Mouse (Mus musculus) embryonic stem cell, embryonic (primary cell): ENCODE data around the gene Iqch.
"Not testable (repeated sequence)": the region's sequence is repeated elsewhere in the genome, so short reads cannot be mapped to it uniquely, and the experiment has no call there.

Experiments used
- CTCF ChIA-PET, 4 experiments: fragments of 300-600 bp in 2 of 4; fragments of 350-600 bp in 2 of 4; sonication (Branson Sonifier 250); formaldehyde crosslinking; loops; one replicate each; lab custom pipeline; 2022; ENCODE audit warnings: inconsistent platforms in 2 of 4; lab: Charles Lee
- POLR2A ChIA-PET, 4 experiments: fragments of 300-600 bp in 2 of 4; fragments of 350-600 bp in 2 of 4; sonication (Branson Sonifier 250); formaldehyde crosslinking; loops; one replicate each; lab custom pipeline; 2022; ENCODE audit warnings: antibody characterized with exemption in 4 of 4, inconsistent platforms in 1 of 4; lab: Charles Lee

The Iqch gene

DNA sequence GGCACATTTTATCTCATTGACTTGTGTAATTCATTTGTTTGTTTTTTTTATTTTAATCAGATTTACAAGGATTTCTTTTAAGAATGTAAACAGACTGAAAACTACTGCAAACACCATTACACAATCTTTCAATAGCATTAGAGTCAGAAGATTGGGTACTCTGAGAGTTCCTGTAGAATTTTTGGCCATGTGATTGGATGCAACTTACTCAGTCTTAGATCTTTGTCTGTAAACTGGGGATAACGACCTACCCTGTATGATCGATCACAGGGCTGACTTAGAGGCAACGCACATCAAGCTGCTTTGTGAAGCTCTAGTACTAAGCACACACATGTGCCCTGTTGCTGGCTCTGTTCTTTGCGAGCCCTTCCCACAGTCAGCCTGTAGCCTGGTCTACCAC, 11.7 kb downstream of the Iqch start:
- CTCF ChIA-PET = no interaction called here
- POLR2A ChIA-PET = no interaction called here

DNA sequence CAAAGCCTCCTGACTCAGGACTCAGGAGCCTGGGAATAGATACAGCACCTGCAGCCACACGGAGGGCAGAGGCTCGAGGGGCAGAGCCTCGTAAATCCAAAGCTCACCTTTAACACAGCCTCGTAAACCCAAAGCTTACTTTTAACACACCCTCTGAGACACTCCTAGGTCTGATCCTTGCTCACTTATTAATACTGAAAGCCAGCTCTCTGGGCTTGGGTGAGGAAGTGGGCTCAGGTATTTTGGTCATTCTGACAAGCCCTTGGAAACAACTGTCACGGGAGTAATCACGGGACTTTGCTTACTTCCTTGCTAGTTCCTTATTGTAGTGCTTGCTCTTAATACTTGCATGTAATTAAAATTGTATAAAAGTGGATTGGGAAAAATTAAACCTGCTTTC, 13.1 kb downstream of the Iqch start:
- CTCF ChIA-PET = no interaction called here

DNA sequence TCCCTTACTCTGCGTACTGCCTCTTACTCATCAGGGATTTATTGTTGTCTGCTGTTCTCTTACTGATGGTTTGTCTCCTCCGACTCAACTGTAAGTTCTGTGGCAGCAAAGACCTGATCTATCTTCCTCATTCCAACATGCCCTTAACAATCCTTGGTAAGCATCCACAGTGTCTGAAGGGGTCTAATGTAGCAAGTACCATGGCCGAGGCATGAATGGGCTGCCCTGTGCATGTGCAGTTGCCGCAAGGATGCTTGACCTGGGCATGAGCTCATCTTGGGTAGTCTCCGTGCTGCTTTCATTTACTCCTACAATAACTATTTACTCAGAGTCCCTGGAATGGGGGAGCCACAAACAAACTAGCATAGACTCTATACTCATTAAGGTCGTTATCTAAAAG, 17.0 kb downstream of the Iqch start:
- CTCF ChIA-PET = no interaction called here
- POLR2A ChIA-PET = no interaction called here

More for the DNA sequence above, 13.1 kb downstream of the Iqch start:
- POLR2A ChIA-PET = interaction anchor here in 2 of 4 experiments (0.6 to 0.8 kb wide), 2 partner anchors 108 to 1727 kb away, joined by 3 to 5 read pairs; no protein-coding TSS in a partner anchor

DNA sequence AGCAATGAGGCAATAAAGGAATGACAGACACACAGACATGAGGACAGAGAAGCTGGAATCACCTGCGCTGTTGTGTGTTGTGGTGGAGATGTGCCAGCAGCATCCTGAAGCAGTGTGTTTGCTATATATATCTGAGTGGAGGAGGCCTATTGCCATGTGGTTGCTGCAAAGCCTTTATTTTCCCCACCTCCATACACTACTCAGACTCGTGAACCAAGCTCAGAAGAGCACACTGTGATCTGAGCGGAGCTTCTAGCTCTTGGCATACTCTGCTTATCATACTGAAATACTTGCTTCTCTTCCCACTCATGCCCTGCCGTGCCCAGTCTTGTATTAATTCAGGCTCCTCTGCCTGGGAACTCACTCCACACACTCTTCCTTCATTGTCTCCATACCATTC, 20.5 kb downstream of the Iqch start:
- CTCF ChIA-PET = interaction anchor here in 1 of 4 experiments (1.1 kb wide), 1 partner anchor 20 kb away, joined by 3 read pairs; no protein-coding TSS in a partner anchor
- POLR2A ChIA-PET = interaction anchor here in 1 of 4 experiments (1.2 kb wide), 1 partner anchor 65 kb away, joined by 3 read pairs; no protein-coding TSS in a partner anchor

DNA sequence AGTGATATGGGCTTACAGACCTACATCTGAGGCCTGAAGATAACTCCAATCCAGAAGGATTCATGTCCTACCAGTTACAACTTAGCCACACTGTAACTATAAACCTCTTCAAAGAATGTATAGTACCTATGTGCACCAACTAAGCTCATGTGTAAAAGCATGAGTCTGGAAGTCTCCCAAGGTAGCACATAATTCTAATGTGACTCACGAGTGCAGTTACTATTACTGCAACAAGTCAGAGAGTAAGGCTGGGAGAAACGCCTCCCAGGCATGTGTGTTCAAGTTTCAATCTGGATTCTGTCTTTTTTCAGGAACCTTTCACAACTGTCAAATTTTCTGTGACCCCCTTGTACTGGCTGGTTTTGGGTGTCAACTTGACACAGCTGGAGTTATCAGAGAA, 22.2 kb downstream of the Iqch start:
- POLR2A ChIA-PET = no interaction called here
- CTCF ChIA-PET = no interaction called here

DNA sequence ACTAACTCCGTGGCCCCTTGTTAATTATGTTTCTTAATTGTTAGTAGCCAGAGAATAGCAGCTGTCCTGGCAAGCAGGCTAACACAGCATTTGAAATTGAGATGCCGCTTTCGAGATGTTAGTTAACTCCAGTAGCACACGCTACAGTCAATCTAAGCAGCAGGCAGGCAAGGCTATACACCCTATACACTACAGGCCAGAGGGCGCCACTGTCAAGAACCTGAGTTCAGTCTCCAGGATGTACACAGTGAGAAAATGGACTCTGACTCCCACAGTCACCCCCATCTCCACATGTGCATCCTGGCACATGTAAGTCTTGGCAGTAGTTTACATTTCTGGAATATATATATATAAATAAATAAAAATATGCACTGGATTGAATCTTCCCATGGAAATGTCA, 22.6 kb downstream of the Iqch start:
- CTCF ChIA-PET = no interaction called here
- POLR2A ChIA-PET = no interaction called here

DNA sequence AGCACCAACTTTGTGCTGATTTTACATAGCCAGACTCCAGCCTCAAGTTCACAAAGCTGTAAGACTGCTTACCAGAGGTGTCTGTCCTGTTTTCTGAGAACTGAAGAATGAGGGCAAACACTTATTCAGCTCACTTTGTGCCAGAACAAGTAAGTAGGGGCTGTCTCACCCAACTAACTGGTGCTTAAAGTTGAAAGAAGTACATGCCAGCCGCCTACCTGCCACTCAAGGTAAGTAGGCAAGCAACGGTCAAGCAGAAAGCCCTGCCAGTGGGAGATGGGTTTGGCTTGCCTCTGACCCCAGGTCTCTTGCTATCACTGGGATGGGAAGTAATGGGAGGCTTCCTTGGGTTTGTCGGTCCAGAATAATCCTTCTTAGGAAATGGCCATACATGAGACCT, 24.8 kb downstream of the Iqch start:
- CTCF ChIA-PET = no interaction called here
- POLR2A ChIA-PET = interaction anchor here in 1 of 4 experiments (0.6 kb wide), 1 partner anchor 765 kb away, joined by 3 read pairs; no protein-coding TSS in a partner anchor

DNA sequence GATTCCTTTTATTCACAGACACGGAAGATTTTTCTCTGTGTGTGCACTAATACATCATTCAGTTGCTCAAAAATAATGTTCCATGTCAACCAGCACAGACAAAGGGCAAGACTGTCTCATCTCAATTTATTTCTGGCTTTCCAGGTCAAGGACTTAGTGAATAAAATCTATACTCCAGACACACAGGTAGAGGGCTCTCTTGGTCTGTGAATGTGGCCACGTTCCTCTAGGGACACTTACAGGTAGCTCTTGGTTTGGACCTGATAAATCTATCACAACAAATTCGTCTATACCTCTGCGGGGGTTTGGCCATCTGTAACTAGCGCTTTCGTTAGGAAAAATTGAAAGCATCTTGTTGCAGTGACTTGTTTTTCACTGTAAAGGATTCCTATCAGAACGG, 29.4 kb downstream of the Iqch start:
- CTCF ChIA-PET = no interaction called here
- POLR2A ChIA-PET = interaction anchor here in 1 of 4 experiments (0.7 kb wide), 1 partner anchor 40 kb away, joined by 3 read pairs; no protein-coding TSS in a partner anchor

DNA sequence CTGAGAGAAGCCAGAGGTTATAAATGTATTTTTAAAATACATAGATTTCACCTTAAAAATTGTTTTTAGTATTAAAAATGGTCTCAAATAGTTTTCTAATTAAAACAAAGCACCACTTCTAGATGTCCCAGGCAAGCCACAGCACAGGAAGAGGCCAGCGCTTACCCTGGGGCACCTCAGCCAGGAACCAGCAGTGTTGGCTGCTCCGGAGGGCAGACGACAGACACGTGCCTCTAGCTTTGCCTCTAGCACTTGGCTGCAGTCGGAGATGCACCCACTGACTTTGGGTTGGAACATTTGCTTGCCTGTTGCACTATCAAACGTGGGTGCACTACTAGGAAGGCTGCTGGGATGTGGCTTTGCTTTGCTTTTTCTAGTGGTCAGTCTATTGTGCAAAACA, 30.4 kb downstream of the Iqch start:
- ChIA-PET CTCF (no interaction called here), POLR2A (no interaction called here)

DNA sequence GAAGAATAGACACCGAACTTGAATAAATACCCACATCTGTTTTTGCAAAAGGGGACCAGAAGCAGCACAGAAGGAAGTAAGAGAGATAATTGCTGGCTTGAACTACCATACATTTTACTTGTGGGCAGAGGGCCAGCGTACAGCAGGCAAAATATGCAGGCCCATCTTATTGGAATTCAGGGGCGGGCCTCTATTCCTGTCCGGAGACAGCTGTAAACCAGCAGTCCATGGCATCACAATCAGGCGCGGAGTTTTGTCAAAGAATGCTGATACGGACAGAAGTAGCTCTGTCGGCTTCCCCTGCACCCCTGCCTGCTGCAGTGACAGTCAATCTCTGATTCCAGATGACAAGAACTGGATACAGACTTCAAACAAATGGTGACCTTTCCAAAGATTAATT, 33.5 kb downstream of the Iqch start:
- CTCF ChIA-PET = no interaction called here

DNA sequence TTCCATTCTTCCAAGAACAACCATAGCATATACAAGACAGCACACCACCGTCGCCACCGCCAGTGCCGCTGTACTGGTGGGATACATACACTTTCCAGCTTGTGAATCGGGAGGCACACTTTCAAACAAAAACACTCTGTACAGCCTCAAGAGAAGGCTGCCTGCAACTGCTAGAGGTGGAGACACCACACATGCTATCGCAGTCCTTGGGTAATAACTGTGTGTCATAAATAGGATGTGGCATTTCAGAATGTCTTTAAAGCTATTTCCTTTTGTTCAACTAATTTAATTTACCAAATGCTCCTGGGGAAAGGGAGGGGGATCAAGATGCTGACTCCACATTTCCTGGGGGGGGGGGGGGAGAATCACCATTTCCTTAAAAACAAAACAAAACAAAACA, 34.0 kb downstream of the Iqch start:
- CTCF ChIA-PET = no interaction called here
- POLR2A ChIA-PET = interaction anchor here in 1 of 4 experiments (1.5 kb wide), 1 partner anchor 75 kb away, joined by 3 read pairs; no protein-coding TSS in a partner anchor

More for the DNA sequence above, 33.5 kb downstream of the Iqch start:
- POLR2A ChIA-PET = interaction anchor here in 1 of 4 experiments (1.5 kb wide), 1 partner anchor 74 kb away, joined by 3 read pairs; no protein-coding TSS in a partner anchor

DNA sequence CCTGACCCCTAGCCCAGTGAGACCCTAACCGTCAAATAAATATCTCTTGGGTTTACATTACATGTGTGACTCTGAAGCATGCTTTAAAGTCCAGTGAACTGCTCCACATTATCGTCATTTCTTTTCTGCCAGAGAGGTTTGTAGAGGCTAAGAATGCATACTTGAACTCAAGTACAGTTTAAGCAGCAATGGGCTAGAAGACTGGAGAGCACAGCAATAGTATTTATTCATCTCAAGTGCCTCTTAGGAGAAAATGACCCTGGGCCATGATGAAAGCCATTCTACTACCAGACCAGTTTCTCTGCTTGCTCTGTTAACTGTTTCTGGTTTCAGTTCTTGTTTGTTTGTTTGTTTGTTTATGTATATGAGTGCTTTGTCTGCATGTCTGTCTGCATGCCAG, 38.9 kb downstream of the Iqch start:
- ChIA-PET CTCF (no interaction called here), POLR2A (interaction anchor here in 1 of 4 experiments (0.5 kb wide), 1 partner anchor 41 kb away, joined by 4 read pairs; no protein-coding TSS in a partner anchor)

DNA sequence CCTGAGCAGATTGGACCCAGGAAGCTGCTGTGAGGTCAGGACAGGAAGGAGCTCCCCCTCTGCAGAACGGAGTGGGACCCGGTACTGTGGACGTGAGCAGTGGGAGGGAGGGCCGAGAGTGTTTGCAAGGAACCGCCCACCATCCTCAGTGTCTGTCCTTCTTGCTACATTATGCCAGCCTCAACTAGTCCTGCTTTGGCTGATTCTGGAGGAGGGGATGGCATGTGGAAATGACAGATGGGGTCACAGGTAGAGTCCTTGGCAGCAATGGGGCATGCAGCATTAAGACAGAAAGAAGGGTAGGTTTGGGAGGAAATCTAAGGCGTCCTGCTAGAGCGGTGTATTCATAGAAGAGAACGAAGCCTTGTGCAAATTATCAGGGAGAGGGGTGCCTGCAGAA, 40.4 kb downstream of the Iqch start:
- CTCF ChIA-PET = interaction anchor here in 1 of 4 experiments (0.7 kb wide), 1 partner anchor 20 kb away, joined by 3 read pairs; no protein-coding TSS in a partner anchor
- POLR2A ChIA-PET = no interaction called here

DNA sequence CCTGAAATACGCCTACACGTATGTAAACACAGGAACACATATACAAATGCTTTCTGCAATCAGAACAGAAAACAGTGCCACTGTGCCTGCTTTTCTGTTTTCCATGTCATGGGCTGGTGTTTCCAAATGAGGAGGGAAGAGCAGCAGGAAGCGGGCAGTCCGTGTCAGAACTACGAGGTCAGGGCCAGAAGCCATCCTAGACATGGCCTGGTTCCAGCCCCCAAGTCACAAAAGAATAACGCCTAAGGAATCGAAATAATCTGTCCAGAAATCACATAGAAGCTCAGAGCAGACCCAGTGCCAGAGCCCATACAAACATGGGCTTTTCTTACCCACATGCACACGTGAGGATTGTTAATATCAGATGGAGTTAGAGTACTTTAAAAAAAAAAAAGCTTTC, 45.4 kb downstream of the Iqch start:
- CTCF ChIA-PET = interaction anchor here in 1 of 4 experiments (0.6 kb wide), 1 partner anchor 102 kb away, joined by 3 read pairs; no protein-coding TSS in a partner anchor
- POLR2A ChIA-PET = no interaction called here

DNA sequence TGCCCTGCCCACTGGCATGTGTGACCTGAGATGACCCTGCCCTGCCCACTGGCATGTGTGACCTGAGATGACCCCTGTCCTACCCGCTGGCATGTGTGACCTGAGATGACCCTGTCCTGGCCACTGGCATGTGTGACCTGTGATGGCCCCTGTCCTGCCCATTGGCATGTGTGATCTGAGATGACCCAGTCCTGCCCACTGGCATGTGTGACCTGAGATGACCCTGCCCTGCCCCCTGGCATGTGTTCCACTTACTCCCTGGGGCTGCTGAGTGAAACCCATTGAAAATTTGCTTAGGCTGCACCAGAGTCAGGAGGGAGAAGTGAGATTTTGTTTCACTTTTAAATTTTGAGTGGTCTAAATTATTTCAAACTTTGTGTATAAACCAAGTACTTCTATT, 46.0 kb downstream of the Iqch start:
- ChIA-PET POLR2A (no interaction called here), CTCF (no interaction called here)

DNA sequence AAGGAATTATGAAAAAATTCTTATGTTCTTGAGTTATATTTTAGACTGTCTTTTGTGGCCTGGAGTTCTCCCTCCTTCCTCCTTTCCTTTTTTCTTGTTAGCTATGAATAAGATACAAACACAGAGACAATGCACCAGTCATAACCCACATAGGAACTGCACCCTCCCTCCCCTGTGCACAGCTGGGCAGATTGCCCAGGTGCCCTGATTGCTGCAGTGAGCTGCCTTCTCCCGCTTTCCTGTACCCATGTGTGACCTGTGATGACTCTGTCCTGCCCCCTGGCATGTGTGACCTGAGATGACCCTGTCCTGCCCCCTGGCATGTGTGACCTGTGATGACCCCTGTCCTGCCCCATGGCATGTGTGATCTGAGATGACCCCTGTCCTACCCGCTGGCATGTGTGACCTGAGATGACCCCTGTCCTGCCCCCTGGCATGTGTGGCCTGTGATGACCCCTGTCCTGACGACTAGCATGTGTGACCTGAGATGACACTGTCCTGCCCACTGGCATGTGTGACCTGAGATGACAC, 46.8 kb downstream of the Iqch start:
- ChIA-PET CTCF (no interaction called here), POLR2A (no interaction called here)

DNA sequence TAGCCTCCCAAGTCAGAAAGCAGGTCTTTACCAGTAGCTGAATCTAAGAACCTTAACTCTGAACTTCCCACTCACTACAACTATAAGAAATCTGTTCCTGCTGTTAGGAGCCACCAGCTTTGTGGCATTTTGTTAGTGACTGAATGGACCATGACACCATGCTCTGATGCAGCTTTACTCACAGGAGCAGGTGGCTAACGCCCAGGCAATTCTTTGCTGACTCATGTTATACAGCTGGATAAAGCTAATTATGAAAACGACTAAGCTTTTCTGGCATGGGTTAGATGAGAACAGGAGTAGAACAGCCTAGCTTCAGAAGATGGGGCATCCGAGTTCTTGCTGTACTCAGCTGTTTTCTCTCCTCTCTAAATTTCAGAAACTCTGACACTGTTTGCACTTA, 48.7 kb downstream of the Iqch start:
- CTCF ChIA-PET = interaction anchor here in 1 of 4 experiments (0.5 kb wide), 1 partner anchor 455 kb away, joined by 3 read pairs; no protein-coding TSS in a partner anchor
- POLR2A ChIA-PET = interaction anchor here in 1 of 4 experiments (0.5 kb wide), 1 partner anchor 48 kb away, joined by 3 read pairs; no protein-coding TSS in a partner anchor

DNA sequence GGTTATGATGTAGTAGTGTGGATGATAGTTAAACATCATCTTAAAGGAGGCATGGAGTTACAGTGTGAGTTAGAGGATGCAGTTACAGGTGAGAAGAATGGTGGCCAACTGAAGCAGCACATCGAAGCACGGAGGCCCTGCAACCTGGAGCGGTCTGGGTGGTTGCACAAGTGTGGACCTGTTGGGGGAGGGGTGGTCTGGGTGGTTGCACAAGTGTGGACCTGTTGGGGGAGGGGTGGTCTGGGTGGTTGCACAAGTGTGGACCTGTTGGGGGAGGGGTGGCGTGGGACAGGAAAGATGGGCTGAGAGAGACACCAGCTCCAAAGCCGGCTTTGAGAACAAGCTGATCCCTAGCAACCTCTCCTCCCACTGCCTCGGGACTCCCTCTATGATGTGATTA, 51.6 kb downstream of the Iqch start:
- CTCF ChIA-PET, POLR2A ChIA-PET: not testable (repeated sequence)

DNA sequence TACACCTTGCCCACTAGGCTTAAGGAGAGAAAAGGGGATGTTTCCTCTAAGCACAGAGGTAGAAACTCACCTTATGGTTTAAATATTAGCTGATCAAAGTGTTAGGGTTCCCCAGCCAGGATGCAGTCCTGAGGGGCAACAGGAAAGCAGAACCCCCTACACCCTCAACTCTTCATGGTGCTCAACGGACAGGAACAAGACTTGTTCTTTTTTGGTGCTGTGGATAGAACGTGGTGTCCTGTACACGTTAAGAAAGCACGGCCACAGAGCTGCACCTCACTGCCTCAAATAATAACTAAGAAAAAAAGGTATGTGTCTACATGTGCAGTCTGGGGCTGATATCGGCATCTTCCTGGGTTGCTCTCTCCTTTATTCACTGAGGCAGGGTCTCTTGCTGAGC, 53.3 kb downstream of the Iqch start:
- CTCF ChIA-PET = interaction anchor here in 1 of 4 experiments (0.5 kb wide), 1 partner anchor 333 kb away, joined by 6 read pairs; no protein-coding TSS in a partner anchor

DNA sequence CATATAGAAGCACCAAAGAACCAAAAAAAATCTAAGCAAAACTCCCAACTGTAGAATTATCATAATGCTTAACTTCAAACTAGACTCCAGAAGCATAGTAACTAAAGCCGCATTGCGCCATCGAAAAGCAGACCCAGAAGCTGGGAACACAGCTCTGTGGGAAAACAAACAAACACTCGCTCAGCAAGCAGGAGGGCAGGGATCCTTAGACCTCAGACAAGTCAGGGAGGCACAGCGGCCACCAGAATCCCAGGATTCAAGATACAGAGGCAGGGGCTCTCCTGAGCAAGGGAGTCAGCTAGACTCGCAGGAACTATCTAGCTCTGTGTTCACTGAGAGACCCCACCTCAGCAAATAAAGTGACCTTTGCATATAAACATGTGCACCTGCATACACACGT, 60.4 kb downstream of the Iqch start:
- ChIA-PET CTCF (interaction anchor here in 1 of 4 experiments (0.5 to 0.7 kb wide), 2 partner anchors 277 to 340 kb away, joined by 4 read pairs; no protein-coding TSS in a partner anchor), POLR2A (interaction anchor here in 1 of 4 experiments (0.8 kb wide), 1 partner anchor 774 kb away, joined by 5 read pairs; no protein-coding TSS in a partner anchor)

More for the DNA sequence above, 53.3 kb downstream of the Iqch start:
- POLR2A ChIA-PET = no interaction called here
